Mouse (Mus musculus): ENCODE measurements around the gene Vwa5b1. TPM values are rescaled to one million over a fixed set of nuclear protein-coding genes. Genes with fewer than 3 reads are reported as not detected.

Gene Vwa5b1
- polyA plus RNA-seq, 1 experiment from 2014 or later: 0.23 TPM

- Histone ChIP-seq H3K9ac (no peak overlapping the region), H3K4me1 (peaks cover 5% of the 10 kb centered on the region; the same call in 1 of the 2 replicates), H3K27ac (no peak overlapping the region), H3K36me3 (no peaks in the 10 kb centered on the region), H3K9me3 (no peaks in the 10 kb centered on the region), H3K4me3 (no peak overlapping the region), H3K4me2 (replicated peaks) (no peak overlapping the region), H3K27me3 (no peaks in the 10 kb centered on the region)
- 81% methylated on average over 9 of the region's 9 CpGs for WGBS
- ATAC-seq (ENCODE audit: insufficient number of reproducible peaks, insufficient read depth, low FRiP score, low TSS enrichment): no peak
Observed at GRCm38 (mm10) chr4:138524769-138525168, 110.9 kb downstream of the Vwa5b1 start.

- Histone ChIP-seq H3K4me3 (no peak overlapping the region), H3K27me3 (no peaks in the 10 kb centered on the region), H3K27ac (no peak overlapping the region), H3K9me3 (no peaks in the 10 kb centered on the region), H3K4me2 (replicated peaks) (no peak overlapping the region), H3K36me3 (no peaks in the 10 kb centered on the region), H3K4me1 (peaks cover 5% of the 10 kb centered on the region; the same call in 1 of the 2 replicates), H3K9ac (no peak overlapping the region)
- no peak for ATAC-seq (ENCODE audit: insufficient number of reproducible peaks, insufficient read depth, low FRiP score, low TSS enrichment)
- WGBS: 26% methylated on average over 7 of the region's 7 CpGs
Observed at GRCm38 (mm10) chr4:138523775-138524174, 111.9 kb downstream of the Vwa5b1 start.

- H3K9me3 ChIP-seq: no peaks in the 10 kb centered on the region
- no peak overlapping the region for H3K9ac ChIP-seq
- no peak overlapping the region for H3K4me3 ChIP-seq
- no peaks in the 10 kb centered on the region for H3K36me3 ChIP-seq
- ATAC-seq (ENCODE audit: insufficient number of reproducible peaks, insufficient read depth, low FRiP score, low TSS enrichment): 0 out of 2 replicates have a peak, but pooled peaks have one; percentile 28
- H3K27ac ChIP-seq: no peak overlapping the region
- H3K4me1 ChIP-seq: peaks cover 5% of the 10 kb centered on the region; the same call in 1 of the 2 replicates
- no peak overlapping the region for H3K4me2 ChIP-seq (replicated peaks)
- WGBS: 14% methylated on average over 7 of the region's 7 CpGs
- no peaks in the 10 kb centered on the region for H3K27me3 ChIP-seq
Observed at GRCm38 (mm10) chr4:138522296-138522695, 113.4 kb downstream of the Vwa5b1 start.

GRCm38 (mm10) chr4:138517153-138517789, 118.4 kb downstream of the Vwa5b1 start:
- WGBS: 37% methylated on average over 9 of the region's 9 CpGs
- peaks cover 1% of the 10 kb centered on the region; the same call in 1 of the 2 replicates for H3K4me1 ChIP-seq
- ATAC-seq (ENCODE audit: insufficient number of reproducible peaks, insufficient read depth, low FRiP score, low TSS enrichment): no peak

GRCm38 (mm10) chr4:138516448-138516847, 119.2 kb downstream of the Vwa5b1 start:
- H3K9me3 ChIP-seq: no peaks in the 10 kb centered on the region
- ATAC-seq (ENCODE audit: insufficient number of reproducible peaks, insufficient read depth, low FRiP score, low TSS enrichment): no peak
- 75% methylated on average over 3 of the region's 3 CpGs for WGBS
- no peak overlapping the region for H3K4me2 ChIP-seq (replicated peaks)
- no peaks in the 10 kb centered on the region for H3K36me3 ChIP-seq
- H3K27ac ChIP-seq: no peak overlapping the region
- H3K27me3 ChIP-seq: no peaks in the 10 kb centered on the region
- H3K4me3 ChIP-seq: no peak overlapping the region
- H3K4me1 ChIP-seq: no peaks in the 10 kb centered on the region
- no peak overlapping the region for H3K9ac ChIP-seq

More at GRCm38 (mm10) chr4:138517153-138517789, 118.4 kb downstream of the Vwa5b1 start:
- Histone ChIP-seq H3K4me3 (no peak overlapping the region), H3K27me3 (no peaks in the 10 kb centered on the region), H3K27ac (no peak overlapping the region), H3K9ac (no peak overlapping the region), H3K4me2 (replicated peaks) (no peak overlapping the region), H3K36me3 (no peaks in the 10 kb centered on the region), H3K9me3 (no peaks in the 10 kb centered on the region)

Other genes with a start within 250 kb of the Vwa5b1 start
- gene Fam43b, start 239.4 kb downstream of the Vwa5b1 start, polyA plus RNA-seq (2016; fragmentation: Nextera tagmentation; extraction: Ambion mirVana): 0.40 and 0.52 TPM in 2 replicates
- 18.2 and 19.9 TPM in 2 replicates for gene Mul1, start 201.2 kb downstream of the Vwa5b1 start, polyA plus RNA-seq (2016; fragmentation: Nextera tagmentation; extraction: Ambion mirVana)
- 2.5 and 2.8 TPM in 2 replicates for gene Camk2n1, start 181.6 kb downstream of the Vwa5b1 start, polyA plus RNA-seq (2016; fragmentation: Nextera tagmentation; extraction: Ambion mirVana)
- 0.41 and 0.53 TPM in 2 replicates for gene Pla2g2c, start 88.9 kb upstream of the Vwa5b1 start, polyA plus RNA-seq (2016; fragmentation: Nextera tagmentation; extraction: Ambion mirVana)
- gene Ubxn10, start 101.3 kb upstream of the Vwa5b1 start, polyA plus RNA-seq (2016; fragmentation: Nextera tagmentation; extraction: Ambion mirVana): 0.78 and 1.0 TPM in 2 replicates
- gene Pla2g2f, start 121.7 kb upstream of the Vwa5b1 start, polyA plus RNA-seq (2016; fragmentation: Nextera tagmentation; extraction: Ambion mirVana): not detected in 2 replicates
- gene Pla2g2d, start 139.9 kb upstream of the Vwa5b1 start, polyA plus RNA-seq (2016; fragmentation: Nextera tagmentation; extraction: Ambion mirVana): 0.13 and 0.32 TPM in 2 replicates
- gene Pla2g5, start 227.6 kb upstream of the Vwa5b1 start, polyA plus RNA-seq (2016; fragmentation: Nextera tagmentation; extraction: Ambion mirVana): 0.82 and 0.84 TPM in 2 replicates
- gene Gm13030, start 238.1 kb upstream of the Vwa5b1 start, polyA plus RNA-seq (2016; fragmentation: Nextera tagmentation; extraction: Ambion mirVana): not detected in 2 replicates
- not detected in 2 replicates for gene Pla2g2e, start 242.1 kb upstream of the Vwa5b1 start, polyA plus RNA-seq (2016; fragmentation: Nextera tagmentation; extraction: Ambion mirVana)